Mouse (Mus musculus) B cell, adult (primary cell): ENCODE data around the gene Mccc1. TPM values are rescaled to one million over a fixed set of nuclear protein-coding genes. Genes with fewer than 3 reads are reported as not detected.

ENCODE experiments used
- total RNA-seq: library from RNA; stranded (reverse); gene quantifications from 4 replicates; pipeline ENCODE4 v1.2.4, GENCODE M21; 2023; ENCODE audit not compliant: inconsistent age

The Mccc1 gene
- 32.4 to 36.7 TPM (median 34.7 TPM) in 4 replicates for total RNA-seq

GRCm38 (mm10) chr3:36000275-36001239, at the start of gene Mccc1:
Gene Mccc1, minus strand, starts transcription at chr3:36000678.

DNA sequence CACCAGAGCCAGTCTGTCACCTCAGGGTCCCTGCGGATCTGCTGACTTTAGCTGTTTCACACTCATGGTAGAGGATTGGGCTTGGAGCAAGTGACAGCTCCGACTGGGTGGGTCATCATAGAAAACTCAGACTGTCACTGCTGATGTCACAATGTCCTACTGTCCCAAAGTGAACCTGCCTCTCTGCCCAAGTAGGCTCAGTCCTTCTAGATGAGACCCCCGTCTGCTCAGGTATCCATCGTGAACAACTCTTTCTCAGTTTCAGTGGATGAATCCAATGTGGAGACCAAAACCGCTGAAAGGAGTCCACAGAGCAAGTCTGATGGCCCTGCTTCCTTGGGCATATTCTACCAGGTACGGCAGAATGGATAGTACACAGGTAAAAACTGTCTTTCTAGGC, 63.1 kb downstream of the Mccc1 start, which contains the start of gene Dcun1d1:
TSS of gene Dcun1d1 (minus strand) at position 101 of the 400 bp plus-strand sequence.

Other genes starting within 250 kb of the Mccc1 start
- 81.7 to 101 TPM (median 92.4 TPM) in 4 replicates for gene Atp11b, start 246.6 kb downstream of the Mccc1 start, total RNA-seq
- 72.6 to 99.9 TPM (median 75.9 TPM) in 4 replicates for gene Dcun1d1, start 63.2 kb downstream of the Mccc1 start, total RNA-seq
- not detected in 4 replicates for gene Ccdc144b, start 52.9 kb upstream of the Mccc1 start, total RNA-seq
- gene Acad9, start 65.3 kb upstream of the Mccc1 start, total RNA-seq, result 41.1 to 50.3 TPM (median 44.5 TPM) in 4 replicates
- 3.1 to 4.5 TPM (median 3.8 TPM) in 4 replicates for gene D3Ertd254e, start 150.3 kb upstream of the Mccc1 start, total RNA-seq
- gene Qrfpr, start 221.6 kb upstream of the Mccc1 start, total RNA-seq, result not detected in 4 replicates